In the genomic region with DNA sequence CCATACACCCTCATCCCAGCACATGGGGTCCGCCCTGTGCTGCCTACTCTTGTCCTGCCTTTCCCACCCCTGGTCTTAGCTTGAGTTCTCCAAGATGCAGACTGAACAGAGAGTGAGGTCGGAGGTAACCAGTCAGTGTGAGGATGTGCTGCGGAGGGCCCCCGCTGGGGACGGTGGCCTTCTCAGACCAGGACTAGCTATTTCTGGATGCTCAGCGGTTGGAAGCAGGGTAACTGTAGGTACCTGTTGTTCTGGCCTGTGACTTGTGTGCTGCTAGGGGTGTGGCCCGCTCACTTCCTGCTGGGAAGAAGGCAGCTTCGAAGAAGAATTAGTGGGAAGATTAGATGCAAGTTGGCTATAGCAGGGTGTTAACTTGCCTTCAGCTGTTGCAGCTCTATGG, we compare ENCODE assay signal across 20 mouse cellular contexts. TPM values are rescaled to one million over a fixed set of nuclear protein-coding genes. Genes with fewer than 3 reads are reported as not detected.
DNase-seq lines count a peak whose midpoint lies in the region; ATAC-seq and TF ChIP-seq lines count a peak whose summit lies in the region.
"Had no signal": no experiment of that assay in that cellular context is flagged by ENCODE, and none has a peak within 500 bp of the region (broad histone marks: within the 10 kb centered on the region; RNA-seq: fewer than 3 reads in every experiment).

No protein-coding gene starts in this region.

- no peaks in the 10 kb centered on the region for H3K36me3 ChIP-seq in E14TG2a.4 (ENCODE audit: insufficient read depth, low read length)
- no peaks in the 10 kb centered on the region for H3K36me3 ChIP-seq in limb, embryonic 10.5 days
- H3K36me3 ChIP-seq in kidney, embryonic 14.5 days (ENCODE audit: control insufficient read depth, insufficient read depth, low read length) = no peaks in the 10 kb centered on the region
- H3K36me3 ChIP-seq: embryonic facial prominence, embryonic 12.5 days; forebrain, embryonic 15.5 days had no signal

- H3K4me2 ChIP-seq in kidney, embryonic 14.5 days (replicated peaks; ENCODE audit: low read depth, low read length) = no peak overlapping the region
- H3K4me2 ChIP-seq: embryonic facial prominence, embryonic 12.5 days; forebrain, embryonic 13.5 days; forebrain, embryonic 15.5 days had no signal

- 0 out of 2 replicates have a peak overlapping the region, but pooled peaks have one; percentile 3 for H3K4me3 ChIP-seq in E14TG2a.4 (replicated peaks; ENCODE audit: low read length)
- no peak overlapping the region for H3K4me3 ChIP-seq in limb, embryonic 10.5 days
- no peak overlapping the region for H3K4me3 ChIP-seq in kidney, embryonic 14.5 days (ENCODE audit: low read length)
- H3K4me3 ChIP-seq: embryonic facial prominence, embryonic 12.5 days; forebrain, embryonic 13.5 days; forebrain, embryonic 15.5 days had no signal

- H3K9ac ChIP-seq in kidney, embryonic 14.5 days (ENCODE audit: low read depth, low read length) = no peak overlapping the region
- H3K9ac ChIP-seq: embryonic facial prominence, embryonic 12.5 days; forebrain, embryonic 13.5 days; forebrain, embryonic 15.5 days; forebrain, postnatal 0 days had no signal

- no peak for TF ChIP-seq CTCF in E14TG2a.4 (conservative IDR thresholded peaks at IDR 0.05; ENCODE audit: low read length)

- 81% methylated on average over 8 of the region's 8 CpGs for WGBS in limb, embryonic 10.5 days
- WGBS in kidney, embryonic 14.5 days = 82% methylated on average over 8 of the region's 8 CpGs

- no peaks in the 10 kb centered on the region for H3K9me3 ChIP-seq in E14TG2a.4 (ENCODE audit: low read length)
- H3K9me3 ChIP-seq in limb, embryonic 10.5 days (replicated peaks) = no peaks in the 10 kb centered on the region
- no peaks in the 10 kb centered on the region for H3K9me3 ChIP-seq in kidney, embryonic 14.5 days (ENCODE audit: control insufficient read depth, low read length)
- H3K9me3 ChIP-seq: embryonic facial prominence, embryonic 12.5 days; forebrain, embryonic 13.5 days; forebrain, embryonic 15.5 days had no signal

- peaks cover 14% of the 10 kb centered on the region for H3K27me3 ChIP-seq in E14TG2a.4 (ENCODE audit: insufficient read depth, low read length)
- H3K27me3 ChIP-seq in limb, embryonic 10.5 days (ENCODE audit: low read depth, poor library complexity, severe bottlenecking) = no peaks in the 10 kb centered on the region
- no peaks in the 10 kb centered on the region for H3K27me3 ChIP-seq in kidney, embryonic 14.5 days (ENCODE audit: control insufficient read depth, insufficient read depth, low read length)
- H3K27me3 ChIP-seq: embryonic facial prominence, embryonic 12.5 days; forebrain, embryonic 15.5 days had no signal

- peak overlapping the region; percentile 37; the same call in 1 of the 2 replicates for H3K27ac ChIP-seq in limb, embryonic 10.5 days
- H3K27ac ChIP-seq in kidney, embryonic 14.5 days (ENCODE audit: low read depth, low read length) = no peak overlapping the region
- H3K27ac ChIP-seq: embryonic facial prominence, embryonic 12.5 days; forebrain, embryonic 13.5 days; forebrain, embryonic 15.5 days had no signal

- DNase-seq in ES-CJ7 (ENCODE audit: low read depth, low spot score) = peak; percentile 72
- peak; percentile 60 for DNase-seq in ZHBTc4 (ENCODE audit: low read depth, low spot score)
- DNase-seq in limb, embryonic 10.5 days (ENCODE audit: low spot score) = no peak
- no peak for DNase-seq in cerebellum, adult 18-20 months
- DNase-seq in cerebellum, adult 8-10 months = no peak
- DNase-seq: adrenal gland, adult 2 months; adrenal gland, postnatal 10 days; adrenal gland, postnatal 25 days; cerebellum, adult 11 months; cerebellum, adult 2 months; cerebellum, adult 9-11 months; cerebellum, postnatal 14 days; cerebellum, postnatal 36 days; embryo, embryonic 11 days; forebrain, postnatal 0 days had no signal

- ATAC-seq in kidney, embryonic 14.5 days (ENCODE audit: low FRiP score, low TSS enrichment) = no peak
- ATAC-seq: forebrain, embryonic 13.5 days; forebrain, embryonic 15.5 days; forebrain, postnatal 0 days had no signal

- H3K4me1 ChIP-seq in E14TG2a.4 (replicated peaks; ENCODE audit: low read depth, low read length) = peaks cover 35% of the 10 kb centered on the region
- H3K4me1 ChIP-seq in limb, embryonic 10.5 days = peaks cover 43% of the 10 kb centered on the region
- peaks cover 14% of the 10 kb centered on the region for H3K4me1 ChIP-seq in kidney, embryonic 14.5 days (ENCODE audit: control insufficient read depth, insufficient read depth, low read length)

RNA-seq across cellular contexts. Expression of gene Snx20, which starts 26.9 kb away (rescaled TPM):
- polyA plus RNA-seq in limb, embryonic 10.5 days (2016; fragmentation: Nextera tagmentation; extraction: Ambion mirVana) = 0.31 and 0.63 TPM in 2 replicates
- 2.2 and 2.3 TPM in 2 replicates for polyA plus RNA-seq in kidney, embryonic 14.5 days (2014; fragmentation: Nextera tagmentation; extraction: Ambion mirVana)

RNA-seq across cellular contexts. Expression of gene Nod2, which starts 38.1 kb away (rescaled TPM):
- polyA plus RNA-seq in limb, embryonic 10.5 days (2016; fragmentation: Nextera tagmentation; extraction: Ambion mirVana) = 0.10 and 0.18 TPM in 2 replicates
- polyA plus RNA-seq in kidney, embryonic 14.5 days (2014; fragmentation: Nextera tagmentation; extraction: Ambion mirVana) = 0.11 and 0.15 TPM in 2 replicates

Comparison
In these comparisons a context has a peak if more than half of its experiments do, and no peak if none do; other contexts are left out.
1. DNase-seq: peak in ES-CJ7 (single experiment) and ZHBTc4 (single experiment); none in limb, embryonic 10.5 days (single experiment), cerebellum, adult 18-20 months (0 of 2) and cerebellum, adult 8-10 months (single experiment).